Mouse (Mus musculus) ES-E14 (cell line): ENCODE measurements around the gene Uaca.

ENCODE experiments used
- CHD2 ChIP-seq: IDR thresholded peaks from 2 replicates; pipeline ENCODE4 v1.6.1; 2014; ENCODE audit warnings: mild to moderate bottlenecking, low read depth, low read length, inconsistent platforms
- HCFC1 ChIP-seq: IDR thresholded peaks from 2 replicates; pipeline ENCODE4 v1.6.1; 2012; ENCODE audit warnings: low read length, inconsistent platforms, borderline replicate concordance; ENCODE audit not compliant: insufficient read depth
- MAFK ChIP-seq: IDR thresholded peaks from 2 replicates; pipeline ENCODE4 v1.6.1; 2014; ENCODE audit warnings: mild to moderate bottlenecking, low read depth, low read length, inconsistent platforms; ENCODE audit not compliant: insufficient read depth
- ZC3H11A ChIP-seq: IDR thresholded peaks from 2 replicates; pipeline ENCODE4 v1.6.1; 2012; ENCODE audit warnings: low read depth, mild to moderate bottlenecking, inconsistent platforms, low read length, borderline replicate concordance

DNA sequence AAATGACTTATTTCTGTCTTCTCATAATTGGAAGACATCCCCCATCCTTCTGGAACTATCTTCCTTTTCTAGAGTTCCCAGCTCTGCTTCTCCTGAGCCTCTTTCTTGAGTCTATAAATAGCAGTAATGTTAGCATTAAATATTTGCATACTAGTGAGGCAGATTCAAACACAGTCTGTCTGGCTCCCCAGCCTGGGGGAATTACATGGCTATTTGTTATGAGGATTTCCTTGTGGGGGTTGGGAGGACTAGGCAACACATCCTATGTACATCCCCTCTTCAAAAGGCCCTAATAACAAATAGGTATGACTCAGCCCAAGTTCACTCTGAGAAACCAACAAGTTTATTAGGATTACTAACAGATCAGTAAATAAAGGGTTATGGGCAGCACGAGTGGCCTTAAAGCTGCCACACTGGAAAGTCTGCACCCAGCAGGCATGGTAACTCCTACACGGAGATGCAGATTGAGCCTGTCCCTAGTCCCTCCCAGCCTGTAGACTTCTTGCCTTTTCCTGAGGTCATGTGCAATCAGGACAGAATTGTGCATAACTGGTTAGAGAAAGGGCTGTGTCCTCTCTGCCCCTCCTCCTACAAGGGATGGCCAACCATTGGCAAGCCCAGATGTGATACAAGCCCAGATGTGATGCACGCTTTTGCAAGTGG, 105.6 kb downstream of the Uaca start:
- no peak for TF ChIP-seq HCFC1
- no peak for TF ChIP-seq MAFK
- TF ChIP-seq ZC3H11A: no peak
- TF ChIP-seq CHD2: no peak
